Mouse (Mus musculus): ENCODE data around the gene Mylpf. TPM values are rescaled to one million over a fixed set of nuclear protein-coding genes. Genes with fewer than 3 reads are reported as not detected.

Mylpf gene
- total and polyA plus RNA-seq, 2 experiments from 2014 or later: 5.4 TPM; not detected in 1

- WGBS: 85% methylated on average over 5 of the region's 5 CpGs
- no peak overlapping the region for H3K4me3 ChIP-seq (ENCODE audit: low read depth, low read length)
- no peak overlapping the region for H3K4me2 ChIP-seq (ENCODE audit: low read depth, low read length)
- no peak for TF ChIP-seq CTCF (IDR thresholded peaks at IDR 0.05; ENCODE audit: low read depth)
- TF ChIP-seq EP300 (IDR thresholded peaks at IDR 0.05; ENCODE audit: low read depth): no peak
- H3K9ac ChIP-seq (replicated peaks; ENCODE audit: low read depth, low read length): no peak overlapping the region
- no peak overlapping the region for H3K27ac ChIP-seq (ENCODE audit: low read depth)
- ATAC-seq (ENCODE audit: insufficient read depth, low read depth): no peak
- 0 out of 2 replicates have a peak, but pooled peaks cover 4% of the 10 kb centered on the region for H3K36me3 ChIP-seq (replicated peaks; ENCODE audit: control insufficient read depth, insufficient read depth, low read length)
- no peaks in the 10 kb centered on the region for H3K9me3 ChIP-seq (replicated peaks; ENCODE audit: control insufficient read depth, low read length)
- no peaks in the 10 kb centered on the region for H3K27me3 ChIP-seq (ENCODE audit: control insufficient read depth, insufficient read depth, low read length)
- peaks cover 19% of the 10 kb centered on the region; the same call in 1 of the 2 replicates for H3K4me1 ChIP-seq (ENCODE audit: control insufficient read depth, insufficient read depth)
- no peak for DNase-seq (ENCODE audit: low spot score)
Observed at GRCm38 (mm10) chr7:127256518-127256917, 47.8 kb downstream of the Mylpf start.

DNA sequence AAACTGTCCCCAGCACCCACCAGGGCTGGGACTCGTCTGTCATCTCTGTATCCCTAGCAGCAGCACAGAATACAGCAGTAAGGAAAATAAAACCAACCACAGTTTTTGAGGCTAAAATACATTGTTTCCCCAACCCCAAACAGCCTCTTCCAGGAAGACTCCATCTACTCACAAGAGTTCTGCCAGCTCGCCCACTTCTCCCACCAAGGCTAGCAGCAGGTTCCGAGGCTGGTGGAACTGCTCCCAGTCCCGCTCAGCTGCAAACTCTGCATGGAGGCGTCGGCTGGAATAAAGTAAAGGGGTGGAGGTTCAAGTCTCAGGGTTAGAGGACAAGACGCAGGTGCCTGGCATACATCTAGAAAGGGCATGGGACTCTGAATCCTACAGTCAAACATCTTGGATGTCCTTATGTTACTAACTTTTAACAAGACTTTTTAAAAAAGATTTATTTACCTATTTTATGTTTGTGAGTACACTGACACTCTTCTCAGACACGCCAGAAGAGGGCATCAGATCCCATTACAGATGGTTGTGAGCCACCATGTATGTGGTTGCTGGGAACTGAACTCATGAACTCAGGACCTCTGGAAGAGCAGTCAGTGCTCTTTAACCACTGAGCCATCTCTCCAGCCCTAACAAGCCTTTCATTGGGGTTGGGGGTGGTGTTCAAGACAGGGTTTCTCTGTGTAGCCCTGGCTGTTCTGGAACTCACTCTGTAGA, 50.7 kb downstream of the Mylpf start:
- DNase-seq (ENCODE audit: low spot score): no peak
- H3K4me3 ChIP-seq (ENCODE audit: low read depth, low read length): no peak overlapping the region
- TF ChIP-seq CTCF (IDR thresholded peaks at IDR 0.05; ENCODE audit: low read depth): no peak
- TF ChIP-seq EP300 (IDR thresholded peaks at IDR 0.05; ENCODE audit: low read depth): no peak
- H3K27me3 ChIP-seq (ENCODE audit: control insufficient read depth, insufficient read depth, low read length): no peaks in the 10 kb centered on the region
- peak overlapping the region; percentile 70; the same call in 1 of the 2 replicates for H3K4me2 ChIP-seq (ENCODE audit: low read depth, low read length)
- peaks cover 19% of the 10 kb centered on the region; the same call in 1 of the 2 replicates for H3K4me1 ChIP-seq (ENCODE audit: control insufficient read depth, insufficient read depth)
- WGBS: 74% methylated on average over 8 of the region's 8 CpGs
- no peak overlapping the region for H3K9ac ChIP-seq (replicated peaks; ENCODE audit: low read depth, low read length)
- H3K27ac ChIP-seq (ENCODE audit: low read depth): no peak overlapping the region
- 0 out of 2 replicates have a peak, but pooled peaks cover 4% of the 10 kb centered on the region for H3K36me3 ChIP-seq (replicated peaks; ENCODE audit: control insufficient read depth, insufficient read depth, low read length)
- H3K9me3 ChIP-seq (replicated peaks; ENCODE audit: control insufficient read depth, low read length): no peaks in the 10 kb centered on the region
- no peak for ATAC-seq (ENCODE audit: insufficient read depth, low read depth)

DNA sequence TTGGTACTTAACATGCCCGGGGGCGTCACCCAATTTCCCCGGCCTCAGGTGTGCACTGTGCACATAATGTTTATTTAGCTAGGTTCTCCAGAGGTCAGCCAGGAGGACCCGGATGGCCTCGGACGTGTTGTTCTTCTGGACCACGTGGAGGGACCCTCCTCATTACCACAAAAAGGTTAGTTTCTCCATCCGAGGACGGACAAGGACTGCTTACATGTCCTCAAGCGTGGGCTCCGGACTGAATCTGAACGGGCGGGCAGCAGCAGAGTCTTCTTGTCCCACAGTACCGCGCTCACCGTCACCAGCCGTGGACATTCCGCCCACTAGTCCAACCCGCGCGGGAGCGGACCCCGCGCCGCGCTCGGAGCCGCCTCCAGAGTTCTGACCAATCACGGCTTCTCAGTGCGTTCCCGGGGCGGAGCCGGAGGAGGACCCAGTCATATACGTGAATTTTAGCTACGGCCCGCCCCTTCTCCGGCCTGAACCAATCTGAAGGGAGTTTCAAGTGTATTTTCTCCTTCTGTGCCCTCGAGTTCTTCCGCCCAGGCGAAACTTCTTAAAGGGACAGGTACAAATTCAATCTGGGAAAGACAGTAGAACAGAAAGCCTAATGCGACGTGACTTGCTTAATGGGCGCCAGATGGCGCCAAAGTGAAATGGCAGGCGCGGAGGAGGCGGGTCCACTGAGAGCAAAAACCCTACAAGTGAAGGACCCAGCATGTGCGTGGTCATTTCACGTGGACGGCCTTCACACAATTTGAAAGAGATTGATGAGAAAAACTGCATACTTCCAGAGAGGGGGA, 51.8 kb downstream of the Mylpf start, which contains the start of gene Dctpp1:
Gene Dctpp1, minus strand, starts transcription at position 401 of the 803 bp plus-strand sequence.
- DNase-seq (ENCODE audit: low spot score): peak; percentile 100

DNA sequence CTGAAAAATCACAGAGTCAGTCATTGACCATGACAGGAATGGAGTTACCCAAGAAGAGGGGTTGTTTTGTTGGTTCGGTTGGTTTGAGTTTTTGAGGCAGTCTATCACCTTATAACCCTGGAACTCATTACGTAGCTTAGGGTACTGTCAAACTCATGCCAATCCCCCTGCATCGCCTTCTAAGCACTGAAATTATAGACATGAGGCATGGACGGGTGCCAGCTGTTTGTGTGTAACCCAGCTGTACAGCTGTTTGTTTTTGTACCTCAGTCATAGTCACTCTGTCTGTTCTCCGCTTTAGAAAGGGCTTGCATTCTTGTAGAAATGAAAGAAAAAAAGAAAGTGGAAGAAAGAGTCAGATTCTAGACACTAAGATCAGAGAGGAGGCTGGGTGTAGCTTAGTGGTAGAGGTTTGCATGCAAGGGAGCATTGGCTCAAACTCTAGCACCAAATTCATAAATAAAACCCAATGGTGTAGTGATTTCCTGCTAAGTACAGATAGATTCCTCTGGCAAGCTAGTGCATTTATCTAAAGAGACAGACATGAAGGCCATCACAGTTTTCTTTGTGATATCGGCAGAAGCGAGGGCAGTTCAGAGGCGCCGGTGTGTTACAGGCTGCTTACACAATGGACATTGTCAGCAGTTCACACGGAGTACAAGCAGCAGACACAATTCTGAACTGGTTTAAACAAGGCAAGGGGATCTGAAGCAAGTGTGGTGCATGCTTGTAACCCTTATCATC, 53.7 kb downstream of the Mylpf start:
- no peak for ATAC-seq (ENCODE audit: insufficient read depth, low read depth)
- Histone ChIP-seq H3K4me3 (ENCODE audit: low read depth, low read length) (no peak overlapping the region), H3K27me3 (ENCODE audit: control insufficient read depth, insufficient read depth, low read length) (no peaks in the 10 kb centered on the region), H3K4me1 (ENCODE audit: control insufficient read depth, insufficient read depth) (peaks cover 10% of the 10 kb centered on the region; the same call in 1 of the 2 replicates), H3K9me3 (replicated peaks; ENCODE audit: control insufficient read depth, low read length) (no peaks in the 10 kb centered on the region), H3K36me3 (replicated peaks; ENCODE audit: control insufficient read depth, insufficient read depth, low read length) (no peaks in the 10 kb centered on the region), H3K9ac (replicated peaks; ENCODE audit: low read depth, low read length) (no peak overlapping the region), H3K4me2 (ENCODE audit: low read depth, low read length) (no peak overlapping the region), H3K27ac (ENCODE audit: low read depth) (no peak overlapping the region)
- no peak for DNase-seq (ENCODE audit: low spot score)
- no peak for TF ChIP-seq CTCF (IDR thresholded peaks at IDR 0.05; ENCODE audit: low read depth)
- no peak for TF ChIP-seq EP300 (IDR thresholded peaks at IDR 0.05; ENCODE audit: low read depth)
- WGBS: 72% methylated on average over 10 of the region's 10 CpGs

More for the DNA sequence above, 51.8 kb downstream of the Mylpf start, which contains the start of gene Dctpp1:
- peak; percentile 98 for ATAC-seq (ENCODE audit: insufficient read depth, low read depth)
- Histone ChIP-seq H3K9me3 (replicated peaks; ENCODE audit: control insufficient read depth, low read length) (no peaks in the 10 kb centered on the region), H3K36me3 (replicated peaks; ENCODE audit: control insufficient read depth, insufficient read depth, low read length) (0 out of 2 replicates have a peak, but pooled peaks cover 4% of the 10 kb centered on the region), H3K27ac (ENCODE audit: low read depth) (no peak within 1 kb of the TSS), H3K27me3 (ENCODE audit: control insufficient read depth, insufficient read depth, low read length) (no peaks in the 10 kb centered on the region), H3K4me2 (ENCODE audit: low read depth, low read length) (peak within 1 kb of the TSS; percentile 70), H3K4me1 (ENCODE audit: control insufficient read depth, insufficient read depth) (peaks cover 10% of the 10 kb centered on the region; the same call in 1 of the 2 replicates), H3K4me3 (ENCODE audit: low read depth, low read length) (peak within 1 kb of the TSS; percentile 58), H3K9ac (replicated peaks; ENCODE audit: low read depth, low read length) (peak within 1 kb of the TSS; percentile 49)
- TF ChIP-seq EP300 (IDR thresholded peaks at IDR 0.05; ENCODE audit: low read depth) (no peak), CTCF (IDR thresholded peaks at IDR 0.05; ENCODE audit: low read depth) (peak; percentile 88)
- WGBS: under 1% methylated on average over 50 of the region's 50 CpGs

- Histone ChIP-seq H3K9me3 (replicated peaks; ENCODE audit: control insufficient read depth, low read length) (no peaks in the 10 kb centered on the region), H3K4me2 (ENCODE audit: low read depth, low read length) (no peak overlapping the region), H3K36me3 (replicated peaks; ENCODE audit: control insufficient read depth, insufficient read depth, low read length) (no peaks in the 10 kb centered on the region), H3K27ac (ENCODE audit: low read depth) (no peak overlapping the region), H3K4me1 (ENCODE audit: control insufficient read depth, insufficient read depth) (peaks cover 10% of the 10 kb centered on the region; the same call in 1 of the 2 replicates), H3K9ac (replicated peaks; ENCODE audit: low read depth, low read length) (no peak overlapping the region), H3K4me3 (ENCODE audit: low read depth, low read length) (no peak overlapping the region), H3K27me3 (ENCODE audit: control insufficient read depth, insufficient read depth, low read length) (no peaks in the 10 kb centered on the region)
- 89% methylated on average over 3 of the region's 3 CpGs for WGBS
- DNase-seq (ENCODE audit: low spot score) (no peak), ATAC-seq (ENCODE audit: insufficient read depth, low read depth) (no peak)
- TF ChIP-seq EP300 (IDR thresholded peaks at IDR 0.05; ENCODE audit: low read depth) (no peak), CTCF (IDR thresholded peaks at IDR 0.05; ENCODE audit: low read depth) (no peak)
Observed at GRCm38 (mm10) chr7:127263526-127263925, 54.8 kb downstream of the Mylpf start.

Other genes starting within 250 kb of the Mylpf start
- gene Cdipt, start 233.0 kb upstream of the Mylpf start, total RNA-seq (2014; rRNA removed; ENCODE audit: low replicate concordance): 135 and 150 TPM in 2 replicates
- gene Cdipt, start 233.0 kb upstream of the Mylpf start, polyA plus RNA-seq (2015; fragmentation: Nextera tagmentation; extraction: Ambion mirVana): 64.0 and 67.5 TPM in 2 replicates
- 1.8 TPM in 1 of 2 replicates, not detected in the other for gene Cdiptos, start 232.8 kb upstream of the Mylpf start, total RNA-seq (2014; rRNA removed; ENCODE audit: low replicate concordance)
- 1.2 and 1.5 TPM in 2 replicates for gene Cdiptos, start 232.8 kb upstream of the Mylpf start, polyA plus RNA-seq (2015; fragmentation: Nextera tagmentation; extraction: Ambion mirVana)
- gene Mvp, start 194.3 kb upstream of the Mylpf start, total RNA-seq (2014; rRNA removed; ENCODE audit: low replicate concordance): 24.2 and 32.5 TPM in 2 replicates
- 16.1 and 17.4 TPM in 2 replicates for gene Mvp, start 194.3 kb upstream of the Mylpf start, polyA plus RNA-seq (2015; fragmentation: Nextera tagmentation; extraction: Ambion mirVana)
- not detected in 2 replicates for gene Pagr1b, start 192.4 kb upstream of the Mylpf start, total RNA-seq (2014; rRNA removed; ENCODE audit: low replicate concordance)
- not detected in 2 replicates for gene Pagr1b, start 192.4 kb upstream of the Mylpf start, polyA plus RNA-seq (2015; fragmentation: Nextera tagmentation; extraction: Ambion mirVana)
- gene Pagr1a, start 191.5 kb upstream of the Mylpf start, total RNA-seq (2014; rRNA removed; ENCODE audit: low replicate concordance): not detected in 2 replicates
- 21.7 and 44.8 TPM in 2 replicates for gene Pagr1a, start 191.5 kb upstream of the Mylpf start, polyA plus RNA-seq (2015; fragmentation: Nextera tagmentation; extraction: Ambion mirVana)
- gene Gm42742, start 187.8 kb upstream of the Mylpf start, total RNA-seq (2014; rRNA removed; ENCODE audit: low replicate concordance): 22.8 and 24.8 TPM in 2 replicates
- gene Gm42742, start 187.8 kb upstream of the Mylpf start, polyA plus RNA-seq (2015; fragmentation: Nextera tagmentation; extraction: Ambion mirVana): 5.7 and 44.5 TPM in 2 replicates
- not detected in 2 replicates for gene Prrt2, start 187.7 kb upstream of the Mylpf start, total RNA-seq (2014; rRNA removed; ENCODE audit: low replicate concordance)
- 0.23 and 1.1 TPM in 2 replicates for gene Prrt2, start 187.7 kb upstream of the Mylpf start, polyA plus RNA-seq (2015; fragmentation: Nextera tagmentation; extraction: Ambion mirVana)
- 89.0 and 89.3 TPM in 2 replicates for gene Maz, start 181.9 kb upstream of the Mylpf start, total RNA-seq (2014; rRNA removed; ENCODE audit: low replicate concordance)
- gene Maz, start 181.9 kb upstream of the Mylpf start, polyA plus RNA-seq (2015; fragmentation: Nextera tagmentation; extraction: Ambion mirVana): 15.6 and 16.1 TPM in 2 replicates
- 20.9 and 43.1 TPM in 2 replicates for gene Kif22, start 166.4 kb upstream of the Mylpf start, total RNA-seq (2014; rRNA removed; ENCODE audit: low replicate concordance)
- gene Kif22, start 166.4 kb upstream of the Mylpf start, polyA plus RNA-seq (2015; fragmentation: Nextera tagmentation; extraction: Ambion mirVana): 22.4 and 22.8 TPM in 2 replicates
- gene Zg16, start 121.6 kb upstream of the Mylpf start, total RNA-seq (2014; rRNA removed; ENCODE audit: low replicate concordance): not detected in 2 replicates
- 0.33 TPM in 1 of 2 replicates, not detected in the other for gene Zg16, start 121.6 kb upstream of the Mylpf start, polyA plus RNA-seq (2015; fragmentation: Nextera tagmentation; extraction: Ambion mirVana)
- 0.50 and 5.4 TPM in 2 replicates for gene AI467606, start 117.5 kb upstream of the Mylpf start, total RNA-seq (2014; rRNA removed; ENCODE audit: low replicate concordance)
- 0.89 and 0.94 TPM in 2 replicates for gene AI467606, start 117.5 kb upstream of the Mylpf start, polyA plus RNA-seq (2015; fragmentation: Nextera tagmentation; extraction: Ambion mirVana)
- gene Qprt, start 86.7 kb upstream of the Mylpf start, total RNA-seq (2014; rRNA removed; ENCODE audit: low replicate concordance): 0.42 and 2.3 TPM in 2 replicates
- gene Qprt, start 86.7 kb upstream of the Mylpf start, polyA plus RNA-seq (2015; fragmentation: Nextera tagmentation; extraction: Ambion mirVana): 0.88 and 1.1 TPM in 2 replicates
- gene Spn, start 71.1 kb upstream of the Mylpf start, total RNA-seq (2014; rRNA removed; ENCODE audit: low replicate concordance): 0.19 and 1.3 TPM in 2 replicates
- gene Spn, start 71.1 kb upstream of the Mylpf start, polyA plus RNA-seq (2015; fragmentation: Nextera tagmentation; extraction: Ambion mirVana): 0.10 and 0.18 TPM in 2 replicates
- 39.3 and 39.9 TPM in 2 replicates for gene Cd2bp2, start 12.8 kb upstream of the Mylpf start, total RNA-seq (2014; rRNA removed; ENCODE audit: low replicate concordance)
- gene Cd2bp2, start 12.8 kb upstream of the Mylpf start, polyA plus RNA-seq (2015; fragmentation: Nextera tagmentation; extraction: Ambion mirVana): 26.9 and 27.2 TPM in 2 replicates
- 30.2 and 45.3 TPM in 2 replicates for gene Tbc1d10b, start 422 bp upstream of the Mylpf start, total RNA-seq (2014; rRNA removed; ENCODE audit: low replicate concordance)
- gene Tbc1d10b, start 422 bp upstream of the Mylpf start, polyA plus RNA-seq (2015; fragmentation: Nextera tagmentation; extraction: Ambion mirVana): 9.6 and 10.8 TPM in 2 replicates
- 11.8 and 18.5 TPM in 2 replicates for gene Zfp553, start 24.2 kb downstream of the Mylpf start, total RNA-seq (2014; rRNA removed; ENCODE audit: low replicate concordance)
- 10.9 and 11.2 TPM in 2 replicates for gene Zfp553, start 24.2 kb downstream of the Mylpf start, polyA plus RNA-seq (2015; fragmentation: Nextera tagmentation; extraction: Ambion mirVana)
- gene Sept1, start 24.2 kb downstream of the Mylpf start, total RNA-seq (2014; rRNA removed; ENCODE audit: low replicate concordance): 2.3 and 8.6 TPM in 2 replicates
- gene Sept1, start 24.2 kb downstream of the Mylpf start, polyA plus RNA-seq (2015; fragmentation: Nextera tagmentation; extraction: Ambion mirVana): 18.7 and 19.4 TPM in 2 replicates
- gene Zfp771, start 35.4 kb downstream of the Mylpf start, total RNA-seq (2014; rRNA removed; ENCODE audit: low replicate concordance): 38.5 and 43.6 TPM in 2 replicates
- 23.3 and 26.4 TPM in 2 replicates for gene Zfp771, start 35.4 kb downstream of the Mylpf start, polyA plus RNA-seq (2015; fragmentation: Nextera tagmentation; extraction: Ambion mirVana)
- gene Dctpp1, start 51.8 kb downstream of the Mylpf start, total RNA-seq (2014; rRNA removed; ENCODE audit: low replicate concordance): 152 and 165 TPM in 2 replicates
- gene Dctpp1, start 51.8 kb downstream of the Mylpf start, polyA plus RNA-seq (2015; fragmentation: Nextera tagmentation; extraction: Ambion mirVana): 94.2 and 97.1 TPM in 2 replicates
- gene Sephs2, start 65.2 kb downstream of the Mylpf start, total RNA-seq (2014; rRNA removed; ENCODE audit: low replicate concordance): 76.5 and 78.0 TPM in 2 replicates
- gene Sephs2, start 65.2 kb downstream of the Mylpf start, polyA plus RNA-seq (2015; fragmentation: Nextera tagmentation; extraction: Ambion mirVana): 51.8 and 55.7 TPM in 2 replicates
- 1.7 and 4.0 TPM in 2 replicates for gene Itgal, start 87.4 kb downstream of the Mylpf start, total RNA-seq (2014; rRNA removed; ENCODE audit: low replicate concordance)
- 0.96 and 1.1 TPM in 2 replicates for gene Itgal, start 87.4 kb downstream of the Mylpf start, polyA plus RNA-seq (2015; fragmentation: Nextera tagmentation; extraction: Ambion mirVana)
- gene Zfp768, start 136.7 kb downstream of the Mylpf start, total RNA-seq (2014; rRNA removed; ENCODE audit: low replicate concordance): 46.8 and 54.3 TPM in 2 replicates
- gene Zfp768, start 136.7 kb downstream of the Mylpf start, polyA plus RNA-seq (2015; fragmentation: Nextera tagmentation; extraction: Ambion mirVana): 18.4 and 22.0 TPM in 2 replicates
- 5.8 TPM in 2 replicates for gene Zfp747, start 167.2 kb downstream of the Mylpf start, total RNA-seq (2014; rRNA removed; ENCODE audit: low replicate concordance)
- 3.0 and 3.8 TPM in 2 replicates for gene Zfp747, start 167.2 kb downstream of the Mylpf start, polyA plus RNA-seq (2015; fragmentation: Nextera tagmentation; extraction: Ambion mirVana)
- gene 9130019O22Rik, start 178.3 kb downstream of the Mylpf start, total RNA-seq (2014; rRNA removed; ENCODE audit: low replicate concordance): 2.4 and 3.2 TPM in 2 replicates
- gene 9130019O22Rik, start 178.3 kb downstream of the Mylpf start, polyA plus RNA-seq (2015; fragmentation: Nextera tagmentation; extraction: Ambion mirVana): 2.8 TPM in 2 replicates
- 12.1 and 24.7 TPM in 2 replicates for gene E430018J23Rik, start 184.7 kb downstream of the Mylpf start, total RNA-seq (2014; rRNA removed; ENCODE audit: low replicate concordance)
- gene E430018J23Rik, start 184.7 kb downstream of the Mylpf start, polyA plus RNA-seq (2015; fragmentation: Nextera tagmentation; extraction: Ambion mirVana): 3.3 and 3.7 TPM in 2 replicates
- gene Zfp764, start 197.9 kb downstream of the Mylpf start, total RNA-seq (2014; rRNA removed; ENCODE audit: low replicate concordance): 6.4 and 11.3 TPM in 2 replicates
- gene Zfp764, start 197.9 kb downstream of the Mylpf start, polyA plus RNA-seq (2015; fragmentation: Nextera tagmentation; extraction: Ambion mirVana): 3.2 and 3.3 TPM in 2 replicates
- gene Zfp688, start 213.2 kb downstream of the Mylpf start, total RNA-seq (2014; rRNA removed; ENCODE audit: low replicate concordance): 8.1 and 15.5 TPM in 2 replicates
- gene Zfp688, start 213.2 kb downstream of the Mylpf start, polyA plus RNA-seq (2015; fragmentation: Nextera tagmentation; extraction: Ambion mirVana): 11.3 and 13.4 TPM in 2 replicates
- gene Zfp689, start 240.3 kb downstream of the Mylpf start, total RNA-seq (2014; rRNA removed; ENCODE audit: low replicate concordance): 1.9 and 3.0 TPM in 2 replicates
- 2.4 and 2.6 TPM in 2 replicates for gene Zfp689, start 240.3 kb downstream of the Mylpf start, polyA plus RNA-seq (2015; fragmentation: Nextera tagmentation; extraction: Ambion mirVana)

Measured in heart, postnatal 0 days (tissue).